Mouse (Mus musculus) lung, embryonic 14.5 days (tissue): ENCODE results near the gene Dennd4a. TPM values are rescaled to one million over a fixed set of nuclear protein-coding genes. Genes with fewer than 3 reads are reported as not detected.
A peak's percentile ranks its signal among the peaks of the same experiment; 100 is the strongest.

Experiments used
- ATAC-seq: fragments of 200-750 bp; cut with Nextera tagmentation; 2 replicates; pipeline ENCODE4 v1.8.0; 2017; ENCODE audit warnings: mild to moderate bottlenecking, moderate TSS enrichment, moderate library complexity; ENCODE audit not compliant: insufficient read depth
- DNase-seq: peaks from one replicate; pipeline ENCODE4 v3.0.0-alpha.2; 2015
- H3K27ac ChIP-seq: fragments of 300-500 bp; sonication (generic); 2 replicates; pipeline ENCODE4 v1.5.1; 2014; ENCODE audit warnings: low read depth, mild to moderate bottlenecking, moderate library complexity
- H3K27me3 ChIP-seq: fragments of 300-500 bp; sonication (generic); 2 replicates; pipeline ENCODE4 v1.6.1; 2014; ENCODE audit warnings: low read length, control low read depth; ENCODE audit not compliant: insufficient read depth
- H3K36me3 ChIP-seq: fragments of 300-500 bp; sonication (generic); 2 replicates; pipeline ENCODE4 v1.6.1; 2014; ENCODE audit warnings: control low read depth; ENCODE audit not compliant: insufficient read depth
- H3K4me1 ChIP-seq: fragments of 300-500 bp; sonication (generic); 2 replicates; pipeline ENCODE4 v1.6.1; 2014; ENCODE audit warnings: antibody characterized with exemption, control low read depth; ENCODE audit not compliant: insufficient read depth
- H3K4me2 ChIP-seq: fragments of 300-500 bp; sonication (generic); 2 replicates; pipeline ENCODE4 v1.6.1; 2014; ENCODE audit warnings: mild to moderate bottlenecking
- H3K4me3 ChIP-seq: fragments of 300-500 bp; sonication (generic); 2 replicates; pipeline ENCODE4 v1.5.1; 2014; ENCODE audit warnings: low read depth, low read length
- H3K9ac ChIP-seq: fragments of 300-500 bp; sonication (generic); 2 replicates; pipeline ENCODE4 v1.6.1; 2014
- H3K9me3 ChIP-seq: fragments of 300-500 bp; sonication (generic); 2 replicates; pipeline ENCODE4 v1.6.1; 2016; ENCODE audit warnings: low read depth, low read length, control low read depth
- CTCF ChIP-seq: IDR thresholded peaks from 2 replicates; pipeline ENCODE4 v1.5.1; 2016; ENCODE audit warnings: antibody characterized with exemption, low read depth
- WGBS: fragments of 180-500 bp; shearing (Covaris S2); extraction: QIAGEN DNeasy Blood & Tissue Kit; methylation state at CpG from one replicate; pipeline ENCODE4 v1.1.7; 2014; 5-methylcytosine and 5-hydroxymethylcytosine counted together
- polyA plus RNA-seq: library from polyadenylated mRNA; unstranded; fragments of >200 nt; fragmentation: Nextera tagmentation; extraction: Ambion mirVana; gene quantifications from 2 replicates; pipeline ENCODE4 v1.2.1, GENCODE M21; 2014

Dennd4a gene
- polyA plus RNA-seq, 1 experiment from 2014 or later: 10.9 TPM

- Histone ChIP-seq H3K4me1 (peaks cover 14% of the 10 kb centered on the region; the same call in 1 of the 2 replicates), H3K4me2 (no peak overlapping the region), H3K9ac (no peak overlapping the region), H3K27me3 (no peaks in the 10 kb centered on the region; the same call in 1 of the 2 replicates), H3K9me3 (no peaks in the 10 kb centered on the region), H3K4me3 (no peak overlapping the region), H3K27ac (no peak overlapping the region), H3K36me3 (no peaks in the 10 kb centered on the region)
- ATAC-seq (no peak), DNase-seq (peak; percentile 88)
- 2% methylated on average over 6 of the region's 6 CpGs for WGBS
- peak; percentile 84 for TF ChIP-seq CTCF
Observed at GRCm38 (mm10) chr9:64936508-64936907, 125.4 kb downstream of the Dennd4a start.

GRCm38 (mm10) chr9:64937491-64937890 lies 126.4 kb downstream of the Dennd4a start:
- DNase-seq (no peak), ATAC-seq (no peak)
- H3K27ac ChIP-seq: no peak overlapping the region
- peaks cover 14% of the 10 kb centered on the region; the same call in 1 of the 2 replicates for H3K4me1 ChIP-seq
- no peaks in the 10 kb centered on the region for H3K36me3 ChIP-seq
- no peaks in the 10 kb centered on the region; the same call in 1 of the 2 replicates for H3K27me3 ChIP-seq
- TF ChIP-seq CTCF: no peak
- no peaks in the 10 kb centered on the region for H3K9me3 ChIP-seq
- no peak overlapping the region for H3K4me3 ChIP-seq
- 52% methylated on average over 5 of the region's 5 CpGs for WGBS
- no peak overlapping the region for H3K4me2 ChIP-seq
- no peak overlapping the region for H3K9ac ChIP-seq

GRCm38 (mm10) chr9:64938535-64938934 lies 127.4 kb downstream of the Dennd4a start:
- DNase-seq: no peak
- Histone ChIP-seq H3K27ac (no peak overlapping the region), H3K9me3 (no peaks in the 10 kb centered on the region), H3K4me3 (no peak overlapping the region), H3K27me3 (no peaks in the 10 kb centered on the region; the same call in 1 of the 2 replicates), H3K4me1 (peaks cover 12% of the 10 kb centered on the region; the same call in 1 of the 2 replicates), H3K9ac (no peak overlapping the region), H3K4me2 (no peak overlapping the region), H3K36me3 (no peaks in the 10 kb centered on the region)
- no peak for TF ChIP-seq CTCF
- WGBS: 68% methylated on average over 5 of the region's 5 CpGs
- ATAC-seq: no peak

- no peak overlapping the region for H3K4me3 ChIP-seq
- no peak for TF ChIP-seq CTCF
- no peaks in the 10 kb centered on the region for H3K9me3 ChIP-seq
- no peak overlapping the region for H3K4me2 ChIP-seq
- no peaks in the 10 kb centered on the region for H3K36me3 ChIP-seq
- peaks cover 10% of the 10 kb centered on the region; the same call in 1 of the 2 replicates for H3K4me1 ChIP-seq
- no peaks in the 10 kb centered on the region; the same call in 1 of the 2 replicates for H3K27me3 ChIP-seq
- H3K9ac ChIP-seq: no peak overlapping the region
- WGBS: 48% methylated on average over 4 of the region's 4 CpGs
- ATAC-seq (no peak), DNase-seq (peak; percentile 10)
- no peak overlapping the region for H3K27ac ChIP-seq
Observed at GRCm38 (mm10) chr9:64939281-64939680, 128.1 kb downstream of the Dennd4a start.

- no peak overlapping the region for H3K9ac ChIP-seq
- H3K4me2 ChIP-seq: no peak overlapping the region
- peaks cover 10% of the 10 kb centered on the region; the same call in 1 of the 2 replicates for H3K4me1 ChIP-seq
- no peak for ATAC-seq
- no peak for DNase-seq
- H3K9me3 ChIP-seq: no peaks in the 10 kb centered on the region
- H3K36me3 ChIP-seq: no peaks in the 10 kb centered on the region
- H3K4me3 ChIP-seq: no peak overlapping the region
- H3K27ac ChIP-seq: peak overlapping the region; percentile 65; the same call in 1 of the 2 replicates
- TF ChIP-seq CTCF: peak; percentile 8; the same call in 1 of the 2 replicates
- H3K27me3 ChIP-seq: no peaks in the 10 kb centered on the region; the same call in 1 of the 2 replicates
- WGBS: 85% methylated on average over 2 of the region's 2 CpGs
Observed at GRCm38 (mm10) chr9:64939790-64940189, 128.7 kb downstream of the Dennd4a start.

GRCm38 (mm10) chr9:64940731-64941346 lies 129.7 kb downstream of the Dennd4a start:
- ATAC-seq: peak; percentile 55; the same call in 1 of the 2 replicates
- Histone ChIP-seq H3K27me3 (no peaks in the 10 kb centered on the region; the same call in 1 of the 2 replicates), H3K9ac (no peak overlapping the region), H3K4me2 (no peak overlapping the region), H3K36me3 (no peaks in the 10 kb centered on the region), H3K9me3 (no peaks in the 10 kb centered on the region), H3K27ac (peak overlapping the region; percentile 65), H3K4me1 (peaks cover 10% of the 10 kb centered on the region; the same call in 1 of the 2 replicates), H3K4me3 (no peak overlapping the region)
- WGBS: 38% methylated on average over 11 of the region's 11 CpGs
- peak; percentile 63 for DNase-seq
- TF ChIP-seq CTCF: no peak

GRCm38 (mm10) chr9:64941650-64942049 lies 130.5 kb downstream of the Dennd4a start:
- Histone ChIP-seq H3K36me3 (no peaks in the 10 kb centered on the region), H3K4me1 (peaks cover 10% of the 10 kb centered on the region; the same call in 1 of the 2 replicates), H3K4me2 (no peak overlapping the region), H3K9me3 (no peaks in the 10 kb centered on the region), H3K4me3 (no peak overlapping the region), H3K9ac (no peak overlapping the region), H3K27ac (peak overlapping the region; percentile 65), H3K27me3 (no peaks in the 10 kb centered on the region)
- peak; percentile 83 for DNase-seq
- ATAC-seq: peak; percentile 66; the same call in 1 of the 2 replicates
- WGBS: 61% methylated on average over 4 of the region's 4 CpGs
- no peak for TF ChIP-seq CTCF
